8 mouse cellular contexts compared by ENCODE assay signal in genomic region chrX:71214441-71215112, GRCm38 (mm10). TPM values are rescaled to one million over a fixed set of nuclear protein-coding genes. Genes with fewer than 3 reads are reported as not detected.
A peak's percentile ranks its signal among the peaks of the same experiment; 100 is the strongest.
DNase-seq lines count a peak whose midpoint lies in the region; ATAC-seq and TF ChIP-seq lines count a peak whose summit lies in the region.

No protein-coding gene starts in this region.

- no peak overlapping the region for H3K27ac ChIP-seq in CH12.LX (ENCODE audit: insufficient read depth, low read depth)
- no peak overlapping the region for H3K27ac ChIP-seq in forebrain, embryonic 11.5 days (ENCODE audit: low read depth, low read length)
- H3K27ac ChIP-seq in heart, embryonic 16.5 days (ENCODE audit: low read length), result no peak overlapping the region
- no peak overlapping the region for H3K27ac ChIP-seq in liver, embryonic 15.5 days (replicated peaks)
- H3K27ac ChIP-seq in neural tube, embryonic 12.5 days, result no peak overlapping the region

- dilution Hi-C loops in CH12.LX (cut with MboI; ENCODE audit: extremely low pct_ligation_motif_present, extremely low pct_unique_long_range_greater_than_20kb, low sequenced_read_pairs), result no loop called here

- H3K9me3 ChIP-seq in CH12.LX (replicated peaks; ENCODE audit: low read length), result no peaks in the 10 kb centered on the region
- H3K9me3 ChIP-seq in forebrain, embryonic 11.5 days (ENCODE audit: control insufficient read depth, low read length), result no peaks in the 10 kb centered on the region
- H3K9me3 ChIP-seq in heart, embryonic 16.5 days (replicated peaks; ENCODE audit: control insufficient read depth, low read length), result no peaks in the 10 kb centered on the region
- H3K9me3 ChIP-seq in liver, embryonic 15.5 days (replicated peaks), result no peaks in the 10 kb centered on the region
- no peaks in the 10 kb centered on the region for H3K9me3 ChIP-seq in neural tube, embryonic 12.5 days

- TF ChIP-seq EP300 in CH12.LX (IDR thresholded peaks at IDR 0.05; ENCODE audit: low read length), result no peak

- H3K27me3 ChIP-seq in CH12.LX (replicated peaks), result no peaks in the 10 kb centered on the region
- no peaks in the 10 kb centered on the region for H3K27me3 ChIP-seq in forebrain, embryonic 11.5 days (ENCODE audit: control insufficient read depth, insufficient read depth, low read length)
- H3K27me3 ChIP-seq in heart, embryonic 16.5 days (ENCODE audit: control insufficient read depth, insufficient read depth, low read length), result no peaks in the 10 kb centered on the region
- no peaks in the 10 kb centered on the region for H3K27me3 ChIP-seq in liver, embryonic 15.5 days
- no peaks in the 10 kb centered on the region for H3K27me3 ChIP-seq in neural tube, embryonic 12.5 days (replicated peaks)

- TF ChIP-seq CTCF in CH12.LX (conservative IDR thresholded peaks at IDR 0.05 in 1 of 2, IDR thresholded peaks at IDR 0.05 in 1 of 2; ENCODE audit: low read depth in 2 of 2, low read length in 2 of 2), result no peak

- no peaks in the 10 kb centered on the region for H3K36me3 ChIP-seq in CH12.LX (replicated peaks in 1 of 2; ENCODE audit: control insufficient read depth in 1 of 2, insufficient read depth in 1 of 2, low read length in 1 of 2)
- H3K36me3 ChIP-seq in forebrain, embryonic 11.5 days (ENCODE audit: control insufficient read depth, insufficient read depth, low read length), result no peaks in the 10 kb centered on the region
- no peaks in the 10 kb centered on the region for H3K36me3 ChIP-seq in heart, embryonic 16.5 days (ENCODE audit: control insufficient read depth, insufficient read depth)
- no peaks in the 10 kb centered on the region for H3K36me3 ChIP-seq in liver, embryonic 15.5 days (replicated peaks)
- no peaks in the 10 kb centered on the region for H3K36me3 ChIP-seq in neural tube, embryonic 12.5 days

- TF ChIP-seq RAD21 in CH12.LX (IDR thresholded peaks at IDR 0.05; ENCODE audit: low read depth, low read length), result no peak

- H3K4me2 ChIP-seq in CH12.LX (ENCODE audit: insufficient read depth, low read depth, poor library complexity, severe bottlenecking), result peak overlapping the region; percentile 42; the same call in 1 of the 2 replicates
- peak overlapping the region; percentile 63 for H3K4me2 ChIP-seq in forebrain, embryonic 11.5 days (ENCODE audit: low read depth, low read length, severe bottlenecking)
- H3K4me2 ChIP-seq in heart, embryonic 16.5 days (ENCODE audit: low read depth, low read length), result peak overlapping the region; percentile 59
- peak overlapping the region; percentile 74 for H3K4me2 ChIP-seq in liver, embryonic 15.5 days
- peak overlapping the region; percentile 69 for H3K4me2 ChIP-seq in neural tube, embryonic 12.5 days (replicated peaks)

- no peak for TF ChIP-seq POLR2A in CH12.LX (IDR thresholded peaks at IDR 0.05; ENCODE audit: low read depth, low read length)

- H3K4me1 ChIP-seq in CH12.LX (ENCODE audit: control insufficient read depth in 1 of 2, insufficient read depth in 2 of 2), result no peaks in the 10 kb centered on the region
- no peaks in the 10 kb centered on the region for H3K4me1 ChIP-seq in forebrain, embryonic 11.5 days (replicated peaks; ENCODE audit: control insufficient read depth, insufficient read depth, low read length)
- H3K4me1 ChIP-seq in heart, embryonic 16.5 days (ENCODE audit: control insufficient read depth, insufficient read depth, low read length), result no peaks in the 10 kb centered on the region
- H3K4me1 ChIP-seq in liver, embryonic 15.5 days (replicated peaks), result 0 out of 2 replicates have a peak, but pooled peaks cover 3% of the 10 kb centered on the region
- H3K4me1 ChIP-seq in neural tube, embryonic 12.5 days, result no peaks in the 10 kb centered on the region

- 23% methylated on average over 20 of the region's 20 CpGs for WGBS in forebrain, embryonic 11.5 days
- WGBS in heart, embryonic 16.5 days, result 12% methylated on average over 15 of the region's 20 CpGs
- WGBS in liver, embryonic 15.5 days (ENCODE audit: insufficient replicate concordance), result 18% methylated on average over 20 of the region's 20 CpGs
- WGBS in neural tube, embryonic 12.5 days, result 20% methylated on average over 20 of the region's 20 CpGs

- no peaks in the 10 kb centered on the region for H3K79me2 ChIP-seq in CH12.LX (replicated peaks; ENCODE audit: control insufficient read depth, extremely low read depth, insufficient read depth, poor library complexity, severe bottlenecking)

- peak; percentile 89 for DNase-seq in CH12.LX (ENCODE audit: extremely low read depth)
- DNase-seq in c-Kit-positive CD71-positive TER-119-negative erythroid progenitor cells, embryonic 14.5 days (ENCODE audit: low read depth), result peak; percentile 75
- peak; percentile 91 for DNase-seq in forebrain, embryonic 11.5 days (ENCODE audit: low spot score)
- DNase-seq in kidney, postnatal 36 days, result peak; percentile 90 to 96
- peak; percentile 80 for DNase-seq in testis, postnatal 10 days (ENCODE audit: low spot score)

- peak; percentile 97 for ATAC-seq in forebrain, embryonic 11.5 days (replicated peaks; ENCODE audit: low FRiP score)
- ATAC-seq in heart, embryonic 16.5 days (replicated peaks; ENCODE audit: extremely low read depth, insufficient read depth, low FRiP score), result peak; percentile 99
- peak; percentile 92 for ATAC-seq in liver, embryonic 15.5 days (ENCODE audit: insufficient read depth)
- peak; percentile 98 for ATAC-seq in neural tube, embryonic 12.5 days (ENCODE audit: low FRiP score, low read depth)

- peak overlapping the region in 2 of 3 experiments; percentile 57 to 61 for H3K4me3 ChIP-seq in CH12.LX (replicated peaks in 1 of 3; ENCODE audit: low read depth in 2 of 3, low read length in 2 of 3, poor library complexity in 1 of 3)
- peak overlapping the region; percentile 40 for H3K4me3 ChIP-seq in forebrain, embryonic 11.5 days (ENCODE audit: low read depth, low read length)
- peak overlapping the region; percentile 62 for H3K4me3 ChIP-seq in heart, embryonic 16.5 days (ENCODE audit: low read length)
- peak overlapping the region; percentile 60 for H3K4me3 ChIP-seq in liver, embryonic 15.5 days (replicated peaks)
- H3K4me3 ChIP-seq in neural tube, embryonic 12.5 days, result peak overlapping the region; percentile 43

- in situ Hi-C loops in CH12.LX (cut with MboI; ENCODE audit: low pct_ligation_motif_present, low pct_unique_long_range_greater_than_20kb, low sequenced_read_pairs), result no loop called here

- peak overlapping the region; percentile 32; the same call in 1 of the 2 replicates for H3K9ac ChIP-seq in CH12.LX (ENCODE audit: insufficient read depth, low read depth)
- H3K9ac ChIP-seq in forebrain, embryonic 11.5 days (ENCODE audit: low read length), result peak overlapping the region; percentile 48
- peak overlapping the region; percentile 70 for H3K9ac ChIP-seq in heart, embryonic 16.5 days (ENCODE audit: low read length)
- H3K9ac ChIP-seq in liver, embryonic 15.5 days, result peak overlapping the region; percentile 43; the same call in 1 of the 2 replicates
- no peak overlapping the region for H3K9ac ChIP-seq in neural tube, embryonic 12.5 days

TF ChIP-seq in CH12.LX, 34 proteins besides CTCF, POLR2A, EP300 and RAD21:
- TF ChIP-seq UBTF (IDR thresholded peaks at IDR 0.05; ENCODE audit: low read depth, low read length) (no peak), USF1 (IDR thresholded peaks at IDR 0.05; ENCODE audit: low read depth, low read length) (peak; percentile 88), JUND (conservative IDR thresholded peaks at IDR 0.05; ENCODE audit: low read depth, low read length) (no peak), HCFC1 (IDR thresholded peaks at IDR 0.05; ENCODE audit: low read depth, low read length) (peak; percentile 82), ZNF384 (IDR thresholded peaks at IDR 0.05; ENCODE audit: low read depth, low read length) (peak; percentile 71), USF2 (conservative IDR thresholded peaks at IDR 0.05; ENCODE audit: low read depth, low read length) (peak; percentile 81), MAX (IDR thresholded peaks at IDR 0.05; ENCODE audit: low read length) (peak; percentile 72), ELF1 (IDR thresholded peaks at IDR 0.05; ENCODE audit: low read depth, low read length) (peak; percentile 22; the same call in 1 of the 2 replicates)

RNA-seq across cellular contexts. Expression of gene Mtm1, which starts 4.0 kb away (rescaled TPM):
- 2.0 and 2.2 TPM in 2 replicates for total RNA-seq in CH12.LX (2012; rRNA removed)
- total RNA-seq in CH12.LX (2014; rRNA removed), result 4.7 and 5.7 TPM in 2 replicates
- 3.5 TPM in 2 replicates for polyA plus RNA-seq in CH12.LX (2012; ENCODE audit: insufficient read length, low read depth)
- 5.8 TPM in 2 replicates for polyA plus RNA-seq in forebrain, embryonic 11.5 days (2014; fragmentation: Nextera tagmentation; extraction: Ambion mirVana)
- 4.9 and 5.3 TPM in 2 replicates for polyA plus RNA-seq in heart, embryonic 16.5 days (2015; fragmentation: Nextera tagmentation; extraction: Ambion mirVana)
- 3.6 and 4.4 TPM in 2 replicates for polyA plus RNA-seq in liver, embryonic 15.5 days (2015; fragmentation: Nextera tagmentation; extraction: Ambion mirVana)
- 5.3 and 5.5 TPM in 2 replicates for polyA plus RNA-seq in neural tube, embryonic 12.5 days (2016; fragmentation: Nextera tagmentation; extraction: Ambion mirVana)
